Mouse (Mus musculus) hindbrain, embryonic 11.5 days (tissue): Measurements from ENCODE around the gene Tnrc6c. TPM values are rescaled to one million over a fixed set of nuclear protein-coding genes. Genes with fewer than 3 reads are reported as not detected.

Source experiments
- ATAC-seq: fragments of 200-750 bp; cut with Nextera tagmentation; 2 replicates; pipeline ENCODE4 v1.8.0; 2017; ENCODE audit warnings: mild to moderate bottlenecking, moderate TSS enrichment, moderate library complexity; ENCODE audit not compliant: low FRiP score
- DNase-seq: peaks from one replicate; pipeline ENCODE4 v3.0.0-alpha.2; 2015; ENCODE audit warnings: low spot score
- H3K27ac ChIP-seq: fragments of 300-500 bp; sonication (generic); 2 replicates; pipeline ENCODE4 v1.5.1; 2014; ENCODE audit warnings: mild to moderate bottlenecking, low read depth, low read length
- H3K27me3 ChIP-seq: fragments of 300-500 bp; sonication (generic); 2 replicates; pipeline ENCODE4 v1.6.1; 2014; ENCODE audit warnings: mild to moderate bottlenecking, low read length, moderate library complexity, mixed read lengths; ENCODE audit not compliant: control insufficient read depth, insufficient read depth
- H3K36me3 ChIP-seq: fragments of 300-500 bp; sonication (generic); 2 replicates; pipeline ENCODE4 v1.6.1; 2014; ENCODE audit warnings: mild to moderate bottlenecking, low read length, moderate library complexity, mixed read lengths; ENCODE audit not compliant: control insufficient read depth, insufficient read depth
- H3K4me1 ChIP-seq: fragments of 300-500 bp; sonication (generic); replicated peaks from 2 replicates; pipeline ENCODE4 v1.6.1; 2014; ENCODE audit warnings: low read length, mixed read lengths; ENCODE audit not compliant: control insufficient read depth, insufficient read depth
- H3K4me2 ChIP-seq: fragments of 300-500 bp; sonication (generic); replicated peaks from 2 replicates; pipeline ENCODE4 v1.6.1; 2014; ENCODE audit warnings: mild to moderate bottlenecking, low read depth, low read length
- H3K4me3 ChIP-seq: fragments of 300-500 bp; sonication (generic); 2 replicates; pipeline ENCODE4 v1.5.1; 2014; ENCODE audit warnings: low read depth, low read length
- H3K9ac ChIP-seq: fragments of 300-500 bp; sonication (generic); 2 replicates; pipeline ENCODE4 v1.6.1; 2014; ENCODE audit warnings: low read depth, low read length
- H3K9me3 ChIP-seq: fragments of 300-500 bp; sonication (generic); 2 replicates; pipeline ENCODE4 v1.6.1; 2016; ENCODE audit warnings: low read length; ENCODE audit not compliant: control insufficient read depth
- WGBS: fragments of 180-500 bp; shearing (Covaris S2); extraction: QIAGEN DNeasy Blood & Tissue Kit; methylation state at CpG from one replicate; pipeline ENCODE4 v1.1.7; 2014; 5-methylcytosine and 5-hydroxymethylcytosine counted together
- polyA plus RNA-seq: library from polyadenylated mRNA; unstranded; fragments of >200 nt; fragmentation: Nextera tagmentation; extraction: Ambion mirVana; gene quantifications from 2 replicates; pipeline ENCODE4 v1.2.1, GENCODE M21; 2014

Gene Tnrc6c
- polyA plus RNA-seq, 1 experiment from 2014 or later = 20.6 TPM

GRCm38 (mm10) chr11:117655292-117656076 lies 1.4 kb downstream of the Tnrc6c start:
- peak; percentile 15 for ATAC-seq
- WGBS = under 1% methylated on average over 69 of the region's 80 CpGs

GRCm38 (mm10) chr11:117656077-117656401 lies 1.9 kb downstream of the Tnrc6c start:
- 7% methylated on average over 10 of the region's 10 CpGs for WGBS
- peak overlapping the region; percentile 91 for H3K4me2 ChIP-seq
- no peak for DNase-seq
- H3K9me3 ChIP-seq = no peaks in the 10 kb centered on the region
- peaks cover 6% of the 10 kb centered on the region; the same call in 1 of the 2 replicates for H3K4me1 ChIP-seq
- H3K36me3 ChIP-seq = no peaks in the 10 kb centered on the region
- H3K27me3 ChIP-seq = peaks cover 4% of the 10 kb centered on the region; the same call in 1 of the 2 replicates
- peak overlapping the region; percentile 96; the same call in 1 of the 2 replicates for H3K27ac ChIP-seq
- peak overlapping the region; percentile 97 for H3K9ac ChIP-seq
- ATAC-seq = no peak
- H3K4me3 ChIP-seq = peak overlapping the region; percentile 90

More at GRCm38 (mm10) chr11:117655292-117656076, 1.4 kb downstream of the Tnrc6c start:
- H3K27ac ChIP-seq = peak overlapping the region; percentile 96
- H3K4me2 ChIP-seq = peak overlapping the region; percentile 91
- H3K4me3 ChIP-seq = peak overlapping the region; percentile 90
- no peaks in the 10 kb centered on the region for H3K9me3 ChIP-seq
- H3K4me1 ChIP-seq = peaks cover 6% of the 10 kb centered on the region; the same call in 1 of the 2 replicates
- peak overlapping the region; percentile 97 for H3K9ac ChIP-seq
- DNase-seq = peak; percentile 74
- H3K36me3 ChIP-seq = no peaks in the 10 kb centered on the region
- H3K27me3 ChIP-seq = peaks cover 4% of the 10 kb centered on the region; the same call in 1 of the 2 replicates

GRCm38 (mm10) chr11:117658974-117659373 lies 4.9 kb downstream of the Tnrc6c start:
- ATAC-seq (no peak), DNase-seq (no peak)
- no peak overlapping the region for H3K4me2 ChIP-seq
- no peaks in the 10 kb centered on the region for H3K36me3 ChIP-seq
- no peak overlapping the region for H3K27ac ChIP-seq
- WGBS = 76% methylated on average over 4 of the region's 4 CpGs
- no peak overlapping the region for H3K4me3 ChIP-seq
- H3K4me1 ChIP-seq = peaks cover 6% of the 10 kb centered on the region; the same call in 1 of the 2 replicates
- H3K9ac ChIP-seq = no peak overlapping the region
- H3K9me3 ChIP-seq = no peaks in the 10 kb centered on the region
- no peaks in the 10 kb centered on the region for H3K27me3 ChIP-seq

- no peaks in the 10 kb centered on the region for H3K36me3 ChIP-seq
- H3K4me2 ChIP-seq = no peak overlapping the region
- ATAC-seq (no peak), DNase-seq (no peak)
- WGBS = 78% methylated on average over 4 of the region's 4 CpGs
- peaks cover 4% of the 10 kb centered on the region; the same call in 1 of the 2 replicates for H3K4me1 ChIP-seq
- no peaks in the 10 kb centered on the region for H3K9me3 ChIP-seq
- H3K27ac ChIP-seq = no peak overlapping the region
- no peaks in the 10 kb centered on the region for H3K27me3 ChIP-seq
- no peak overlapping the region for H3K9ac ChIP-seq
- no peak overlapping the region for H3K4me3 ChIP-seq
Observed at GRCm38 (mm10) chr11:117663036-117663809, 9.1 kb downstream of the Tnrc6c start.

- no peak overlapping the region for H3K9ac ChIP-seq
- no peak overlapping the region for H3K4me2 ChIP-seq
- H3K9me3 ChIP-seq = no peaks in the 10 kb centered on the region
- no peaks in the 10 kb centered on the region for H3K36me3 ChIP-seq
- no peak overlapping the region for H3K4me3 ChIP-seq
- DNase-seq (no peak), ATAC-seq (no peak)
- H3K4me1 ChIP-seq = peaks cover 3% of the 10 kb centered on the region; the same call in 1 of the 2 replicates
- H3K27ac ChIP-seq = no peak overlapping the region
- no peaks in the 10 kb centered on the region for H3K27me3 ChIP-seq
Observed at GRCm38 (mm10) chr11:117663810-117664139, 9.7 kb downstream of the Tnrc6c start.

GRCm38 (mm10) chr11:117665189-117665588 lies 11.1 kb downstream of the Tnrc6c start:
- Histone ChIP-seq H3K27me3 (no peaks in the 10 kb centered on the region), H3K9ac (no peak overlapping the region), H3K4me1 (no peaks in the 10 kb centered on the region), H3K27ac (no peak overlapping the region), H3K4me2 (no peak overlapping the region), H3K36me3 (no peaks in the 10 kb centered on the region), H3K4me3 (no peak overlapping the region), H3K9me3 (no peaks in the 10 kb centered on the region)
- 62% methylated on average over 3 of the region's 3 CpGs for WGBS
- ATAC-seq (no peak), DNase-seq (no peak)

GRCm38 (mm10) chr11:117666563-117666962 lies 12.5 kb downstream of the Tnrc6c start:
- no peak for ATAC-seq
- H3K27me3 ChIP-seq = no peaks in the 10 kb centered on the region
- DNase-seq = no peak
- no peaks in the 10 kb centered on the region for H3K9me3 ChIP-seq
- H3K4me1 ChIP-seq = no peaks in the 10 kb centered on the region
- H3K4me2 ChIP-seq = no peak overlapping the region
- no peak overlapping the region for H3K9ac ChIP-seq
- no peak overlapping the region for H3K4me3 ChIP-seq
- no peaks in the 10 kb centered on the region for H3K36me3 ChIP-seq
- no peak overlapping the region for H3K27ac ChIP-seq

GRCm38 (mm10) chr11:117667152-117667551 lies 13.1 kb downstream of the Tnrc6c start:
- H3K4me1 ChIP-seq = no peaks in the 10 kb centered on the region
- ATAC-seq = no peak
- H3K9me3 ChIP-seq = no peaks in the 10 kb centered on the region
- DNase-seq = no peak
- H3K4me2 ChIP-seq = no peak overlapping the region
- H3K4me3 ChIP-seq = no peak overlapping the region
- no peaks in the 10 kb centered on the region for H3K27me3 ChIP-seq
- 78% methylated on average over 5 of the region's 5 CpGs for WGBS
- H3K27ac ChIP-seq = no peak overlapping the region
- H3K36me3 ChIP-seq = no peaks in the 10 kb centered on the region
- H3K9ac ChIP-seq = no peak overlapping the region
